Mouse (Mus musculus): ENCODE measurements at regions not wholly inside any gene's neighbourhood (a gene's known extent, or its start where the extent isn't known, plus 50 kb on each side); places are given as distances from the start of the nearest gene placed in this dataset.

DNA sequence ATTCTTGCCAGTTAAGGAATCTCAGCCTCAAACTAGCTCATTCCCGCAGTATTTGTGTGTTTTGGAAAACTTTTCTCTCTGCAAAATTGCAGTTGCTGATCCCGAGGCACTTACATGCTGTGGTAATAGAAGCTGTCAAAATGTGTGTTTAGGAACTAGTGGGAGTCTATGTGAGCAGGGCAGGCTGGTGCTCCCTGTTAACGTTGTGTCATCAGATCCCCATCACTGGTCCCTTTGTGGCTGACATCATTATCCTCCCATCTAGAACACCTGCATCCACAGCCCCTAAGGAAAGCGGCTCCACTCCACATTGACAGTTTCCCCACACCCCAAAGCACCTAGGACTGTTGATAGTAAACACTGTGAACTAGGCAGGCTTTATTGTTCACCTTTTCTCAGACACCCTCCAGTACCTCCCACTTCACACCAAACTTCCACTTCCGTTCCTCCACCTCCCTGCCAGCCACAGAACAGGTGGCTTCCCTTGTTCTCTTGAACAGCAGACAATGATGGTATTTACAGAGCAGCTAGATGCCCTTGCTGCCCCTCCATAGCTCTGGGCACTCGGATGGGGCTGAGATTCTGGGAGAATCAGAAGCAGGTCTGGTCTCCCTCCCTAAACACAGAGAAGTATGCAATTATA is 275.8 kb downstream of the Gm19410 start:
- DNase-seq (ENCODE audit: low spot score in 2 of 2): no peak

DNA sequence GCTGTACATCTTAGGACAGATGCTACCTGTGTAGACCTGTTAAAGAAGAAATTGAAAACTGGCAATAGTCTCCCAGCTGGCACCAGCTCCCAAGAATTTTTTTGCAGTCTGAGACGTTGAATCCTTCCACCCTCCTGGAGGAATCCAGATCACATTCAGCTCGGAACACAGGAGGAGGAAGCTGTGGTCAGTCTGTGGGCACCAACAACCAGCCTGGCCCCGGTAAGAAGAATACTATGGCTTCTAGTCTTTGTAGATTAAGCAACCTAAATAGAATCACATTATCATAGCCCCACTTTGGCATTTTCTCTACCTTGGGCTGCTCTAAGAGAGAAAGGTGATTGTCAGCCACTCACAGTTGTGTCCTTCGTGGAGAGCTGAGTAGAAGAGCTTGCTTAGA is 277.0 kb downstream of the Gm19410 start:
- DNase-seq (ENCODE audit: low spot score in 2 of 2): no peak

Data from right cerebral cortex, adult 2 months (tissue).